Mouse (Mus musculus): ENCODE results near the gene Prdx6. TPM values are rescaled to one million over a fixed set of nuclear protein-coding genes. Genes with fewer than 3 reads are reported as not detected.

Gene Prdx6
- polyA plus RNA-seq, 1 experiment: 203 TPM

- Histone ChIP-seq H3K4me2 (ENCODE audit: low read depth) (peak overlapping the region; percentile 99), H3K27me3 (ENCODE audit: control insufficient read depth, insufficient read depth, insufficient read length) (no peaks in the 10 kb centered on the region), H3K79me2 (ENCODE audit: control insufficient read depth, insufficient read depth) (peaks cover 58% of the 10 kb centered on the region), H3K4me3 (peak overlapping the region; percentile 98), H3K36me3 (ENCODE audit: control insufficient read depth, insufficient read depth) (peaks cover 25% of the 10 kb centered on the region), H3ac (ENCODE audit: control insufficient read depth, insufficient read length) (peak overlapping the region; percentile 36)
- no peak for TF ChIP-seq CEBPB (IDR thresholded peaks at IDR 0.05; ENCODE audit: insufficient read depth, poor library complexity, severe bottlenecking)
- TF ChIP-seq TCF3 (IDR thresholded peaks at IDR 0.05; ENCODE audit: insufficient read length, low read depth): no peak
- TF ChIP-seq E2F4 (IDR thresholded peaks at IDR 0.05; ENCODE audit: insufficient read depth): no peak
- TF ChIP-seq MAX (IDR thresholded peaks at IDR 0.05; ENCODE audit: low read depth): no peak
- TF ChIP-seq POLR2AphosphoS2 (IDR thresholded peaks at IDR 0.05; ENCODE audit: insufficient read length, low read depth): no peak
- TF ChIP-seq TCF12 (IDR thresholded peaks at IDR 0.05; ENCODE audit: insufficient read depth, poor library complexity, severe bottlenecking): no peak
- no peak for TF ChIP-seq POLR2A (IDR thresholded peaks at IDR 0.05; ENCODE audit: insufficient read length, low read depth)
- no peak for TF ChIP-seq MYOG (IDR thresholded peaks at IDR 0.05; ENCODE audit: control insufficient read depth in 1 of 3, insufficient read depth in 1 of 3, insufficient read length in 2 of 3, low read depth in 2 of 3)
- TF ChIP-seq REST (IDR thresholded peaks at IDR 0.05; ENCODE audit: insufficient read depth, insufficient read length): no peak
- TF ChIP-seq MYOD1 (IDR thresholded peaks at IDR 0.05; ENCODE audit: control insufficient read depth in 1 of 3, insufficient read length in 2 of 3, low read depth in 2 of 3): no peak
- TF ChIP-seq USF1 (IDR thresholded peaks at IDR 0.05; ENCODE audit: low read depth): no peak
- TF ChIP-seq SRF (IDR thresholded peaks at IDR 0.05; ENCODE audit: control insufficient read depth, insufficient read length, low read depth): no peak
Measured at GRCm38 (mm10) chr1:161249442-161249841, 1.6 kb downstream of the Prdx6 start.

GRCm38 (mm10) chr1:161248685-161249084 is 2.3 kb downstream of the Prdx6 start:
- H3K27me3 ChIP-seq (ENCODE audit: control insufficient read depth, insufficient read depth, insufficient read length): no peaks in the 10 kb centered on the region
- H3K79me2 ChIP-seq (ENCODE audit: control insufficient read depth, insufficient read depth): peaks cover 58% of the 10 kb centered on the region
- H3K4me2 ChIP-seq (ENCODE audit: low read depth): peak overlapping the region; percentile 99
- TF ChIP-seq TCF3 (IDR thresholded peaks at IDR 0.05; ENCODE audit: insufficient read length, low read depth): no peak
- H3K36me3 ChIP-seq (ENCODE audit: control insufficient read depth, insufficient read depth): peaks cover 30% of the 10 kb centered on the region
- peak overlapping the region; percentile 36 for H3ac ChIP-seq (ENCODE audit: control insufficient read depth, insufficient read length)
- peak overlapping the region; percentile 98 for H3K4me3 ChIP-seq

- Histone ChIP-seq H3K27me3 (ENCODE audit: control insufficient read depth, insufficient read depth, insufficient read length) (no peaks in the 10 kb centered on the region), H3K79me2 (ENCODE audit: control insufficient read depth, insufficient read depth) (peaks cover 58% of the 10 kb centered on the region), H3K4me2 (ENCODE audit: low read depth) (peak overlapping the region; percentile 99), H3ac (ENCODE audit: control insufficient read depth, insufficient read length) (no peak overlapping the region), H3K4me3 (peak overlapping the region; percentile 98), H3K36me3 (ENCODE audit: control insufficient read depth, insufficient read depth) (peaks cover 37% of the 10 kb centered on the region)
- TF ChIP-seq TCF12 (IDR thresholded peaks at IDR 0.05; ENCODE audit: insufficient read depth, poor library complexity, severe bottlenecking) (no peak), MYOD1 (IDR thresholded peaks at IDR 0.05; ENCODE audit: control insufficient read depth in 1 of 3, insufficient read length in 2 of 3, low read depth in 2 of 3) (no peak), REST (IDR thresholded peaks at IDR 0.05; ENCODE audit: insufficient read depth, insufficient read length) (no peak), E2F4 (IDR thresholded peaks at IDR 0.05; ENCODE audit: insufficient read depth) (no peak), MAX (IDR thresholded peaks at IDR 0.05; ENCODE audit: low read depth) (no peak)
Measured at GRCm38 (mm10) chr1:161247643-161248580, 3.1 kb downstream of the Prdx6 start.

- no peak overlapping the region for H3K4me2 ChIP-seq (ENCODE audit: low read depth)
- peaks cover 45% of the 10 kb centered on the region for H3K36me3 ChIP-seq (ENCODE audit: control insufficient read depth, insufficient read depth)
- peaks cover 58% of the 10 kb centered on the region for H3K79me2 ChIP-seq (ENCODE audit: control insufficient read depth, insufficient read depth)
- TF ChIP-seq E2F4 (IDR thresholded peaks at IDR 0.05; ENCODE audit: insufficient read depth): no peak
- no peak for TF ChIP-seq REST (IDR thresholded peaks at IDR 0.05; ENCODE audit: insufficient read depth, insufficient read length)
- no peak for TF ChIP-seq TCF12 (IDR thresholded peaks at IDR 0.05; ENCODE audit: insufficient read depth, poor library complexity, severe bottlenecking)
- TF ChIP-seq SRF (IDR thresholded peaks at IDR 0.05; ENCODE audit: control insufficient read depth, insufficient read length, low read depth): no peak
- no peak for TF ChIP-seq MAX (IDR thresholded peaks at IDR 0.05; ENCODE audit: low read depth)
- no peaks in the 10 kb centered on the region for H3K27me3 ChIP-seq (ENCODE audit: control insufficient read depth, insufficient read depth, insufficient read length)
- no peak overlapping the region for H3K4me3 ChIP-seq
- no peak overlapping the region for H3ac ChIP-seq (ENCODE audit: control insufficient read depth, insufficient read length)
Measured at GRCm38 (mm10) chr1:161247176-161247575, 3.8 kb downstream of the Prdx6 start.

- no peak for TF ChIP-seq MYOD1 (IDR thresholded peaks at IDR 0.05; ENCODE audit: control insufficient read depth in 1 of 3, insufficient read length in 2 of 3, low read depth in 2 of 3)
- no peak for TF ChIP-seq MYOG (IDR thresholded peaks at IDR 0.05; ENCODE audit: control insufficient read depth in 1 of 3, insufficient read depth in 1 of 3, insufficient read length in 2 of 3, low read depth in 2 of 3)
- TF ChIP-seq REST (IDR thresholded peaks at IDR 0.05; ENCODE audit: insufficient read depth, insufficient read length): no peak
- TF ChIP-seq E2F4 (IDR thresholded peaks at IDR 0.05; ENCODE audit: insufficient read depth): no peak
- no peak for TF ChIP-seq TCF3 (IDR thresholded peaks at IDR 0.05; ENCODE audit: insufficient read length, low read depth)
- no peak for TF ChIP-seq USF1 (IDR thresholded peaks at IDR 0.05; ENCODE audit: low read depth)
- no peak for TF ChIP-seq POLR2AphosphoS2 (IDR thresholded peaks at IDR 0.05; ENCODE audit: insufficient read length, low read depth)
- TF ChIP-seq POLR2A (IDR thresholded peaks at IDR 0.05; ENCODE audit: insufficient read length, low read depth): no peak
- TF ChIP-seq CEBPB (IDR thresholded peaks at IDR 0.05; ENCODE audit: insufficient read depth, poor library complexity, severe bottlenecking): no peak
- no peak for TF ChIP-seq SRF (IDR thresholded peaks at IDR 0.05; ENCODE audit: control insufficient read depth, insufficient read length, low read depth)
- peaks cover 13% of the 10 kb centered on the region for H3K36me3 ChIP-seq (ENCODE audit: control insufficient read depth, insufficient read depth)
- no peak overlapping the region for H3K4me2 ChIP-seq (ENCODE audit: low read depth)
- H3ac ChIP-seq (ENCODE audit: control insufficient read depth, insufficient read length): no peak overlapping the region
- no peaks in the 10 kb centered on the region for H3K27me3 ChIP-seq (ENCODE audit: control insufficient read depth, insufficient read depth, insufficient read length)
- H3K4me3 ChIP-seq: no peak overlapping the region
- H3K79me2 ChIP-seq (ENCODE audit: control insufficient read depth, insufficient read depth): no peaks in the 10 kb centered on the region
Measured at GRCm38 (mm10) chr1:161237750-161238149, 13.3 kb downstream of the Prdx6 start.

Measured in myocyte (in vitro differentiated cells).